Mouse (Mus musculus): ENCODE data around the gene Bcat2. TPM values are rescaled to one million over a fixed set of nuclear protein-coding genes. Genes with fewer than 3 reads are reported as not detected.

Gene Bcat2
- total RNA-seq, 2 experiments from 2014 or later: 38.9 to 69.1 TPM

DNA sequence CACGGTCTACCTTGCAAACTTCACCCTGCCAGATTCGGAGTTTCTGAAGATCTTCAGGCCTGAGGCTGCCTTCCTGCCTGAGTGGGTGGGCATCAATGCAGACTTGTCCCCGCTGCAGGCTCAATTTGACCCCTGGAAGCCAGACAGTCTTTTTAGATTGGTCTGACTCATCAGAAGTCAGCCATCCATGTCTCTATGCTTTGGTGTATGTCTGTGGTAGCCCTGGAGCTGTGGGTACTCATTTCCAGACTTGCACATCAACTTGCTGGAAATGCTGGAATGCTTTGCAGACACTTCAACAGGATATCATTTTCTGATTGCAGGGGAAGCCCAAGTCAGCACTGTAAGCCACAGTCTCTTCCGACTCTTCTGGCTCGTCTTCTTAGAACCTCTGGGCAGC is 49.6 kb downstream of the Bcat2 start:
- ATAC-seq (replicated peaks; ENCODE audit: poor library complexity, severe bottlenecking): no peak

DNA sequence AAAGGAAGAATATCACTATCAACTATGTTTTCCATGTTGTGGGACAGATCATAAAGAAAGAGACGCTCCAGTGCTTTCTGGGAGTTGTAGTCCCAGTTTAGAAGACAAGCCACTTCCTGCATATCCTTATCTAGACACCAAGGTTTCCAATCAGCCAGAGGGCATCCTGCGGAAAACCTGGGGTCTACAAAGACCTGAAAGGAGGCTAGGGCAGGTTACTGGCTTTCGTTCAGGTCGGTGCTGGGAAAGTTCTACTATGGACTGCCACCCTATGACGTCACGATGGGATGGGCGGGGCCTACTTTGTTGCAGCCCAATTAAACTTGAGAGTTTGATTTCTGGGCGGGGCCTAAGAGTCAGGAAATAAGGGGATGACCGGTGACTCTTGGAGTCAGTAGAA is 51.5 kb downstream of the Bcat2 start, which contains the start of gene Izumo1:
Izumo1 (plus strand) TSS at position 369 of the 400 bp plus-strand sequence.
- ATAC-seq (replicated peaks; ENCODE audit: poor library complexity, severe bottlenecking): peak; percentile 39; the same call in 1 of the 2 replicates

DNA sequence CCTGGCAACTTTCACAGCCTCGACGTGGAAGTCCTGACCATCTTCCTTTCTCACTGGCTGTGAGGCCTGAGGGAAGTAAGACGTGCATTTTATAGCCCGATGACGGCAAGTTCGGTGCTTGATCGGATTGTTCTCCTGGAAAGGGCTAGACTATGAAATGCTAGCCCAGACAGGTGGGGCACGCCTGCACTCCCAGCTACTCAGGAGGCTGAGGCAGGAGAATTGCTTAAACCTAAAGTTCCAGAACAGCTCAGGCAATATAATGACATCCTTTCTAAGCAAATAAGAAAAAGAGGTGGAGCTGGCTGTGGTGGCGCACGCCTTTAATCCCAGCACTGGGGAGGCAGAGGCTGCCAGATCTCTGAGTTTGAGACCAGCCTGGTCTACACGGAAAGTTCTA is 53.6 kb downstream of the Bcat2 start:
- ATAC-seq (replicated peaks; ENCODE audit: poor library complexity, severe bottlenecking): peak; percentile 50; the same call in 1 of the 2 replicates

DNA sequence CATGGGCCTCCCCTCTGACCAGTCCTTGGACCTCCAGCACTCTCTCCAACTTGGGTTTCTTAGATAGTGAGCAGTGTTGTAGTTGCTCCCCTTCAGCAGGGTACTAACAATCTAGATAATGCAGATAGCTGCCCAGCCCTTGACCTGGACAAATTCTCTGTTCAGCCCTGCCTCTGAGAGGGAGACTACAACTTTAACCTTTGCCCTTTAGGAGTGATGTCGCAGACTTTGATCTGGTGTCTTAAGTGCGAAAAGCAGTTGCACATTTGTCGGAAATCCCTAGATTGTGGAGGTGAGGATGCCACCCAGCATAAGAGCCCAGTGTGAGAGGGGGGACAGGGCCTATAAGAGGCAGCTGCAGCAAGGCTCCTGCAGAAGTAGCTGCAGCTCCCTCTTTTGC is 54.8 kb downstream of the Bcat2 start:
- no peak for ATAC-seq (replicated peaks; ENCODE audit: poor library complexity, severe bottlenecking)

DNA sequence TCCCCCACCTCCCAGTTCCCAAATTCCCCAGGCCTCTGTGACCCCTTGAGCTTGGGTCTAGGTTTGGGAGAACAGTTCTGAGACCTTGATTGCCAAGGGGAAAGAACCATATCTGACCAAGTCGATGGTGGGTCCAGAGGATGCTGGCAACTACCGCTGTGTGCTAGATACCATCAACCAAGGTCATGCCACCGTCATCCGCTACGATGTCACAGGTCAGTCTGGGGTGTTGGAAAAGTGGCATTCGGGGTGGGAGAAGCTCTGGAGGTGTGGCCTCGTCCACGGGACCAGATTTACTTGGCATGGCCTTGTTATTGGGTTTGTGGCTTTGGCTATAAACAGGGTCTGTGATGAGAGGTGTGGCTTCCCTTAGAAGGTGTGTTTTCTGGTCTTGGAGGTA is 55.5 kb downstream of the Bcat2 start:
- ATAC-seq (replicated peaks; ENCODE audit: poor library complexity, severe bottlenecking): no peak

DNA sequence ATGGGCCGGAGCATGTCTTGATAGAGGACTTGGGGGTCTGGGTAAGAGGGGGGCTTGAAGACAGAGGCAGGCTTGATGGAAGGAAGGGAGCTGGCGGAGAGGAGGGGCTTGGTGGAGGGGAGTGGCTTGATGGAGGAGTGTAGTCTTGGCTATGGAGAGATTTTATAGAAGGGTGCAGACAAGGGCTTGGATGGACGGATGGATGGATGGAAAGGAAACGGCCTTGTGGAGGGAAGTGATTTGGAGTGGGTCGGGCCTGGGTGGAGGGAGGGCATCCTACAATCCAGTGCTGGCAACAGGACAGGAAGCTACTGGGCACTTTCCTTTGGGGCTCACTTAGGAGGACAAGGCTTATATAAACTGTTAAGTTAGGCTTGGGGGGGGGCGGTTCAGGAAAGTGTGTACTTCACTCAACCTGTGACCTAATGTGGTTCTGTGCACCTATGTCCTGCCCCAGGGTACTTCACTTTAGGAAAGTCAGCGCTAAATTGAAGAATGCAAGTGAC is 56.7 kb downstream of the Bcat2 start:
- no peak for ATAC-seq (replicated peaks; ENCODE audit: poor library complexity, severe bottlenecking)

DNA sequence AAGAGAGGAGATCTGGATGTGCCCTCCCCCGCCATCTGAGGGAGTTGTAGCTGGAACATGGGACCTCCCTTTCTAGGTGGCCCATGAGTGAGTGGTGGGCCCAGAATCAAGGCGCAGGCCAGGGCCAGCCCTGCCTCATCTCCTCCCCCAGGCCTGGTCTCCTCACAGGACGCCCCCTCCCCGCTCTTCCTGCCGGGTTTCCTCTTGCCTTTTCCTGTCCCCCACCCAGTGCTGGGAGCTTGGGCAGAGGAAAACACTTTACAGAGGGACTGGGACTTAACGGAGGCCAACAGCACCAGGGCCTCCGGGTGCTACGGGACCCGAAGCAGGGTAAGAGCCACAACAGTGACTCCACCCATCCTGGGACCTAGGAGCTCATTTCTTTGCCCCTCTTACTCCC is 57.3 kb downstream of the Bcat2 start, which contains the start of gene Rasip1:
Rasip1 (plus strand) TSS at position 228 of the 400 bp plus-strand sequence.
- no peak for ATAC-seq (replicated peaks; ENCODE audit: poor library complexity, severe bottlenecking)

DNA sequence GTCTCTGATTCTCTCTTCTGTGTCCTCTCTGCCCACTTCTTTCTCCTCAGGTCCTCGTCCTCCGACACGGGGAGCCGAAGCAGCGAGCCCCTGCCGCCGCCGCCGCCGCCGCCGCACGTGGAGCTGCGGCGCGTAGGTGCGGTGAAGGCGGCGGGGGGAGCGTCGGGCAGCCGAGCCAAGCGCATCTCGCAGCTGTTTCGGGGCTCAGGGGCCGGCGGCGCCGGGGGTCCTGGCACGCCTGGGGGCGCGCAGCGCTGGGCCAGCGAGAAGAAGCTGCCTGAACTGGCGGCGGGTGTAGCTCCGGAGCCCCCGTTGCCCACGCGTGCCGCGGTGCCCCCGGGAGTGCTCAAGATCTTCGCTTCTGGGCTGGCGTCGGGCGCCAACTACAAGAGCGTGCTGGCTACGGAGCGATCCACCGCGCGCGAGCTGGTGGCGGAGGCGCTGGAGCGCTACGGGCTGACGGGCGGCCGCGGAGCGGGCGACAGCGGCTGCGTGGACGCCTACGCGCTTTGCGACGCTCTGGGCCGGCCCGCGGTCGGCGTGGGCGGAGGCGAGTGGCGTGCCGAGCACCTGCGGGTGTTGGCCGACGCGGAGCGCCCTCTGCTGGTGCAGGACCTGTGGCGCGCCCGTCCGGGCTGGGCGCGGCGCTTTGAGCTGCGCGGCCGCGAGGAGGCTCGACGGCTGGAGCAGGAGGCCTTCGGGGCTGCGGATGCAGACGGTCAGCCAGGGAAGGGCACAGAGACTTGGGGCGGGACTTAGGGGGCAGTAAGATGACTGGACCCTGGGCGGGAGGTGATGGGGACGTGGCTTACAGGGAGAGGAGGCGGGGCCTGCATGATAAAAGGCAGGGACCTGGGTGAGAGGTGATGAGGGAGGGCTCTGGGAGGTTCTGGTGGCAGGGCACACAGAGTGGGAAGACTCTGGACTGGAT is 58.7 kb downstream of the Bcat2 start:
- ATAC-seq (replicated peaks; ENCODE audit: poor library complexity, severe bottlenecking): peak; percentile 92

DNA sequence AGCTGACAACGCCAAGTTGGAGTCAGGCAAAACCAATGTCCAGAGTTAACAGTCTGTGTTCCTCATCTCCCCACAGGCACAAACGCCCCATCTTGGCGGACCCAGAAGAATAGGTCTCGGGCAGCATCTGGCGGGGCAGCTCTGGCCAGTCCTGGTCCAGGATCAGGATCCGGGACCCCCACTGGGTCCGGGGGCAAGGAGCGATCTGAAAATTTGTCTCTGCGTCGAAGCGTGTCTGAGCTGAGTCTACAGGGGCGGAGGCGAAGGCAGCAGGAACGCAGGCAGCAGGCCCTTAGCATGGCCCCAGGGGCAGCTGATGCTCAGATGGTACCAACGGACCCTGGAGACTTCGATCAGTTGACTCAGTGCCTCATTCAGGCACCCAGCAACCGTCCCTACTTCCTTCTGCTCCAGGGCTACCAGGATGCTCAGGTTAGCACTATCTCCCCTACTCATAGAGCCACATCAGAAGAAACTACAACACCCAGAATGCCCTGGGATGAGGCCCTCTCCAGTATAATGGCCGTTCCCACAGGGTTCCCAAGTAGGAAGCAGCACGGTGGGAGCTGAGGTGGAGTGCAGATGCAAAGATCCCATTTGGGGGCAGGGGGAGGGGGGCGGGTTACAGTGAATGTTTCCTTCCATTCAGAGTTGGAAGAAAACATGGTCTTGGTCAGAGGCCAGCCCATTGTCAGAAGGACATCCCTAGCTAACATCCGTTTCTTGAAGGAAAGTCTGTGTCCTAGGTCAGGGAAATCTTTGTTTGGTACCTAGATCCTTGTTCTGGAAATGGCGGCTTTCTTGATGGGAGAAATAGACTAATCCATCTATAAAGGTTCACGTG is 60.3 kb downstream of the Bcat2 start:
- ATAC-seq (replicated peaks; ENCODE audit: poor library complexity, severe bottlenecking): no peak

DNA sequence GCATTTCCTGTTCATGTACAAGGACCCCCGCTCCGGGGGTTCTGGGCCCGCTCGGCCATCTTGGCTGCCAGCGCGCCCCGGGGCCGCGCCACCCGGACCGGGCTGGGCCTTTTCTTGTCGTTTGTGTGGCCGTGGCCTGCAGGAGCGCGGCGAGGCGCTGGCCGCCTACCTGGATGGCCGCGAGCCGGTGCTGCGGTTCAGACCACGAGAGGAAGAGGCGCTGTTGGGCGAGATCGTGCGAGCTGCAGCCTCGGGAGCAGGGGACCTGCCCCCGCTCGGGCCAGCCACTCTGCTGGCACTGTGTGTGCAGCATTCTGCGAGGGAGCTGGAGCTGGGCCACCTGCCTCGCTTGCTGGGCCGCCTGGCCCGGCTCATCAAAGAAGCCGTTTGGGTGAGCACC is 62.5 kb downstream of the Bcat2 start:
- no peak for ATAC-seq (replicated peaks; ENCODE audit: poor library complexity, severe bottlenecking)

DNA sequence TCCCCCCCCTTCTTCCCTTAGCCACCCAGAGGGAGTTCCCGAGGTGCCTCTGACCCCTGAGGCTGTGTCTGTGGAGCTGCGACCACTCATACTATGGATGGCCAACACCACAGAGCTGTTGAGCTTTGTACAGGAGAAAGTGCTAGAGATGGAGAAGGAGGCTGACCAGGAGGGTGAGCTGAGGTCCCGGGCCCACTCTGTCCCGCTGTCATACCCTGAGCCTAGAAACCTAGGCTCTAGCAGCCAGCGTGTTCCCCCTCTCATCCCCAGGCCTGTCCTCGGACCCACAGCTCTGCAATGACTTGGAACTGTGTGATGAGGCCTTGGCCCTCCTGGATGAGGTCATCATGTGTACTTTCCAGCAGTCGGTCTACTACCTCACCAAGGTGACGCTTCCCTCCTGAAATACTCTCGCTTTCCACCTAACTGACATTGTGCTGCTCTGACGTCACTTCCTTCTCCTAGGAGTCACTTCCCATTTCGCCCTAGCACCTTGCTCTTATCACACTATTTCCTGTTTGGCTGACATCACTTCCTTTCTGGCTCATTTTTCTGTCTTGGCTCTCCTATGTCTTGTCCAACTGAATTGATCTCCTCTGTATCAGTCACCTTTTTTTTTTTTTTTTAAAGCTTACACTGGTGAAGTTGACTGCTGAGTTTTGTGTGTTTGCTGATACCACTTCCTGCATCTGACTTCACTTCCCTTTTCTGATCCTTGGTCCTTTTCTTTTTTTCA is 65.2 kb downstream of the Bcat2 start:
- ATAC-seq (replicated peaks; ENCODE audit: poor library complexity, severe bottlenecking): peak; percentile 92

DNA sequence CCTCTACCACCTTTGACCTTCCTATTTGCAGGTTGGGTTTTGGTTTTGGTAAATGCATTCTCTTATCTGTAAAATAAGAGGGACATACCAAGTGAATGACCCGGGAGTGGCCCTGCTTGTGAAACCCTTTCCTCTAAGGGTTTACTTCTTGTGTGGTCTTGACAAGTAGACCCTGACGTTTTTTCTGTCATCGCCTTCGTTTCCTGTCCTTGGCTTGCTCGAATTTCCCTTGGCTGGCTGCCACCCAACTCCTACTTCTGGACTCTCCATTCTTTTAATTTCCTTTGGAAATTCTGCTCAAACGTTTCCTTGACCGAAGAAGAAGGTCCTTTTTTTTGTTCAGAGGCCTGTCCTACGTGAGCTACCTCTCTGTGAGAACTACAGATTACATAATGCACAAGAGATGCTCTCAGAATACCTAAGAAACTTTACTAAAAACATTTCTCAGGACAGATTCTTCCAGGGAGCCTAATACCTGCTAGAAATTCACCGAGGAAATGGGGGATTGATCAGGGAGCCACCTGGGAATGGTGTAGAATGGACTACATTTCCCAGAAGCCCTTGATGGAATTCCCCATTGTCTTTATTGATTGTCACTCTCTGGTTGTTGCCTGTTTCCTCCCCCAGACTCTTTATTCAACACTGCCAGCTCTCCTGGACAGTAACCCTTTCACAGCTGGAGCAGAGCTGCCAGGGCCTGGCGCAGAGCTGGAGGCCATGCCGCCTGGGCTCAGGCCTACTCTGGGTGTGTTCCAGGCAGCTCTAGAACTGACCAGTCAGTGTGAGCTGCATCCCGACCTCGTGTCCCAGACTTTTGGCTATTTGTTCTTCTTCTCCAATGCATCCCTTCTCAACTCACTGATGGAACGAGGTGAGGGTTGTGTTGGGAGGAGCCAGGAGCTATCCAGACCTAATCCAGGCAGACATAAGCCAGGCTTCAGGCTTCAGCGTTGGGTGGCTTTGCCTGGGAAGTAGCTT is 66.0 kb downstream of the Bcat2 start:
- ATAC-seq (replicated peaks; ENCODE audit: poor library complexity, severe bottlenecking): peak; percentile 27

DNA sequence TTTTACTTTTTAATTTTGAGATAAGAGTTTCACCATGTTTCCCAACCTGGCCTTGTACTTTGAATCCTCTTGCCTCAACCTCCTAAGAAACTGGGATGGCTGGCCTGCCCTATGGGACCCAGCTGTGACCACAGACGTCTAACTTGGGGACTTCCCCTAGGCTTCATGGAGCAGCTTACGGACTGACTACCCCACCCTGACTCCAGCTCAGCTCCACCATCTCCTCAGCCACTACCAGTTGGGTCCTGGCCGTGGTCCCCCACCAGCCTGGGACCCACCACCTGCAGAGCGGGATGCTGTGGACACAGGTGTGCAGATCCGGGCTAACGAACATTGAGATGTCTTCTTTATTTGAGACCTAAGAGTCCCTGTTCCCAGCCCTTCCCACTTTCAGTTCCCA is 67.8 kb downstream of the Bcat2 start:
- ATAC-seq (replicated peaks; ENCODE audit: poor library complexity, severe bottlenecking): no peak

DNA sequence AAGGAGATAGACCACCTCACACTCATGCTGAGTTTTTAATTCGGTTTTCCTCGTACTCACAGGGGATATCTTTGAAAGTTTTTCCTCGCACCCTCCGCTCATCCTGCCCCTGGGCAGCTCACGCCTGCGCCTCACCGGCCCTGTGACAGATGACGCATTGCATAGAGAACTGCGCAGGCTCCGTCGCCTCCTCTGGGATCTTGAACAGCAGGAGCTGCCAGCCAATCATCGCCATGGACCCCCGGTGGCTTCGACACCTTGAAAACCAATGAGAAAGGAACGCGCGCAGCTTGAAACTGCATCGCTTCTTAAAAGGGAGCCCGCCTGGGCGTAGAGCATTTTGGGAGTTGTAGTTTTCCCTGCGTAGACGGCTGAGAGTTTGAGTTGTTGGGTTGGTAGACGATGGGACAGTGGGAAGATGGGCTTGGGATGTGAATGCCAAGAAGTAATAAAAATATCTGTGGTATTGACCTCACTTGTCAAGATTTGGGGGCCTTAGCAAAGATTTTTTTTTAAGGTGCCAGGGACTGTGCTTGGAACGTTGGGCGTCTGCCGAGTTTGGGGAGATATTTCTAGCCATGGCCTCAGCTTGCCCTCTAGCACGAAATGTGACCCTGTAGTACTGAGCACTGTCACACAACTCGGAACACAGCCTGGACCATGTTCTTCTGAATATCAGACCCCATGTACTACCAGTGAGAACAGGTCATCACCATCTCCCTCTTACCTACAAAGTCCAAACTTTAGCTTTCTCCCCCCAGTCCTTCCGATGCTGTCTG is 68.9 kb downstream of the Bcat2 start:
- ATAC-seq (replicated peaks; ENCODE audit: poor library complexity, severe bottlenecking): no peak

Measured in granulocyte monocyte progenitor cell, adult 5-6 weeks (primary cell).